Mouse (Mus musculus): ENCODE measurements around the gene Slco6d1.
"Not testable (repeated sequence)": the region's sequence is repeated elsewhere in the genome, so short reads cannot be mapped to it uniquely, and the experiment has no call there.

Slco6d1 gene

GRCm38 (mm10) chr1:98420824-98421223 lies at the start of gene Slco6d1:
Gene Slco6d1, plus strand, starts transcription at chr1:98421124.
- CTCF ChIA-PET = no interaction called here

GRCm38 (mm10) chr1:98392001-98392400 lies 28.9 kb upstream of the Slco6d1 start:
- CTCF ChIA-PET = no interaction called here

- CTCF ChIA-PET = no interaction called here
Measured at GRCm38 (mm10) chr1:98447929-98448328, 27.0 kb downstream of the Slco6d1 start.

GRCm38 (mm10) chr1:98459224-98459623 lies 38.3 kb downstream of the Slco6d1 start:
- CTCF ChIA-PET = not testable (repeated sequence)

GRCm38 (mm10) chr1:98476381-98476780 lies 55.5 kb downstream of the Slco6d1 start:
- CTCF ChIA-PET = not testable (repeated sequence)

- CTCF ChIA-PET = no interaction called here
Measured at GRCm38 (mm10) chr1:98479243-98479642, 58.3 kb downstream of the Slco6d1 start.

- CTCF ChIA-PET = no interaction called here
Measured at GRCm38 (mm10) chr1:98505982-98506381, 85.1 kb downstream of the Slco6d1 start.

- CTCF ChIA-PET = no interaction called here
Measured at GRCm38 (mm10) chr1:98522977-98523376, 102.1 kb downstream of the Slco6d1 start.

GRCm38 (mm10) chr1:98523537-98523936 lies 102.6 kb downstream of the Slco6d1 start:
- CTCF ChIA-PET = no interaction called here

GRCm38 (mm10) chr1:98528368-98528767 lies 107.4 kb downstream of the Slco6d1 start:
- CTCF ChIA-PET = not testable (repeated sequence)

GRCm38 (mm10) chr1:98545372-98545771 lies 124.4 kb downstream of the Slco6d1 start:
- CTCF ChIA-PET = no interaction called here

- CTCF ChIA-PET = no interaction called here
Measured at GRCm38 (mm10) chr1:98554388-98554787, 133.5 kb downstream of the Slco6d1 start.

GRCm38 (mm10) chr1:98565701-98566100 lies 144.8 kb downstream of the Slco6d1 start:
- CTCF ChIA-PET = no interaction called here
